Mouse (Mus musculus) right cerebral cortex, postnatal 25 days (tissue): Measurements from ENCODE around the gene Hpgd.

ENCODE experiments used
- DNase-seq: peaks from one replicate; pipeline ENCODE4 v3.0.0; 2022

Hpgd gene

DNA sequence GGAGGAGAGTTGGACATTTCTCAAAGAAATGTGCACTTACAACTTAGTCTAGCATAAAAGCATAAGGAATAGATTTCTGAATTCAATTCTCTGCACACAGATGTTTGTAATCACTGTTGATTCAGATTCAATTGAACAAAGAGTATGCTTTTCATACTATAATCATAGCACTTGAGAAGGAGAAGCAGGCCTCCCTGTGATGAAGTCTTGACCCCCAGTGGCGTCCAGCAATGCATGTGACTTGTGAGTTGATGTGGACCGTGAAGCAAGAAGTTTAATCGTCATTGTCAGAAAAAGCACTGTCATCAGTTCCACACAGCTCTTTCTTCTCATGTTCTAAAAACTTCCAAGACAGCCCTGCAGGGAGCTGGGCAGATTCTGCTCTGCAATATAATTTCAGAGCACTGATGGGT, 33.8 kb downstream of the Hpgd start:
- DNase-seq: no peak

DNA sequence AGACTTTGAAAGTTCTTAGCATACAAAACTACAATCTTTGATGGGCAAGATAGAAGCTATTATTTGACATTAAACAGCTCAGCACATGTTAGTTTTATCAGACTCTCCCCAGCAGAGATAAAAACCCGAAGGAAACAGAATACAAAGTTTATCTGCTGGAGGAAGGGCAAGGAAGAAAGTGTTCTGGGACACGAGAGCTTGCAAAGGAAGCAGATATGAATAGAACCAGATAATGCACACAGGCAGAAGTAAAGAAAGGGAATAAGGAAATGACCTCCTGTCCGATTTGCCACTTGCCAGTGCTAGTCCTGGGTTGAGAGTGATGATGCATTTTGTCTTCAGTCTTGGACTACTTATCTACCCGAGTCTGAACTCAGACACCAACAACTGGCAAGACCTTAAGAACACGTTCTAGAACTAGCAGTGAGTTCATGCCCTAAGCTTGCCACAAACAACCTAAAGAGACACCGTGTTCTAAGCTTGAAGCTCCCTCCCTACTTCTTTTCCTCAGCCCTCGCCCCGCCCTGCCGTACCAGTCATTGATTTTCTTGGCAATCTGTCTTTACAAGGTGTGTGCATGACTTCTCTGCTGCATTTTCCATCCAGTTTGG, 41.1 kb downstream of the Hpgd start:
- no peak for DNase-seq

DNA sequence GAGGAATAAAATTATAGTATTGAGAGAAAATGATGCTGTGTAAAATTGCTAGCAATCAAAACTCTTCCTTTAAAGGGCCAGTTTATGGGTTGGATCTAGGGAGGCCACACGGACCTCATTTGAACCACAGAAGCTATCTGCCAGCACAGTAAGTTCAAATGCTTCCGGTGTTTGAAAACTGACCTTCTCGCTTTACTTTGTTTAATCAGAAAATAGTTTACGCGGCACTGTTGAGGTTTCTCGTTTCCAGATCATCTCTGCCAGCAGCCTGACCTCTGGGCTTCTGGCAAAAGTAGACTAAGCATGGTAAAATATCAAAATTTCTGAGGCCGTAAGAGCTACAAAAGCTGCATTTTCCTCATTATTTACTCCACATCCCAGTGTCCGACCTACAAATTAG, 42.4 kb downstream of the Hpgd start:
- DNase-seq: no peak

GRCm38 (mm10) chr8:56343505-56343904, 49.1 kb downstream of the Hpgd start:
- DNase-seq: no peak

DNA sequence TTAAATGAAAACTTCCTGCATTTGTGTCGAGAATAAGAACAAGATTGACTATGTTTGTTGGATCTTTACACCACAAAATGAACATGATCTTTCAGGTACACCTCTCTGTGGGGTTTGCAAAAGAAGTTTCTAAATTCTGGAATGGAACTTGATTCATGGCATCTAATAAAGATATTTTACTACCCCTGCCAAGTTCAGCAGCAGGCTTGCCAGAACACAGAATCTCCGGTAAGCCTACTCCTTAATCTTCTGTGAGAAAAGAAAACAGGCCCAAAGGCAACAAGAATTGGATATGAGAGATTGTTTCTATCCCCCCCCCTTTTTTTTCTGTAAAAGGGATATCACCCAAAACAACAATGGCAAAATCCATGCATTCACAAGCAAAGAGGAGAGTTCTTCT, 49.6 kb downstream of the Hpgd start:
- no peak for DNase-seq

DNA sequence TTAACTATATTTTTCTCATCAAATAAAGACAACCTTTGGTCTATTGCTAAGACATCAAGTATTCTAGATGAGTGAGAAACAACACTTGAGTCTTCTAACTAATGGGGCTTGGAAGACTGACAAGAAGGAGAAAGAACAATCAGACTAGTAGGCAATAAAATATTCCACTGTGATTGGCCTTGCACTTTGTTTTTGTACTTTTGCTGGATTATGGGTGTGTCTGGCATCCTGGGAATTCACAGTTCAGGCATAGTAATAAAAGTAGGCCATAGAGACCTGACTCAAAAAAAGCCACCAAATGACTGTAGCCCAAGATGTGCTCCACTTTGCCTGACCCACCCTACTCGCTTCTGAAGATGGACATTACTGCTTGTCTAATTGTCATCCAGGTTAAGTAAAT, 50.0 kb downstream of the Hpgd start:
- no peak for DNase-seq

DNA sequence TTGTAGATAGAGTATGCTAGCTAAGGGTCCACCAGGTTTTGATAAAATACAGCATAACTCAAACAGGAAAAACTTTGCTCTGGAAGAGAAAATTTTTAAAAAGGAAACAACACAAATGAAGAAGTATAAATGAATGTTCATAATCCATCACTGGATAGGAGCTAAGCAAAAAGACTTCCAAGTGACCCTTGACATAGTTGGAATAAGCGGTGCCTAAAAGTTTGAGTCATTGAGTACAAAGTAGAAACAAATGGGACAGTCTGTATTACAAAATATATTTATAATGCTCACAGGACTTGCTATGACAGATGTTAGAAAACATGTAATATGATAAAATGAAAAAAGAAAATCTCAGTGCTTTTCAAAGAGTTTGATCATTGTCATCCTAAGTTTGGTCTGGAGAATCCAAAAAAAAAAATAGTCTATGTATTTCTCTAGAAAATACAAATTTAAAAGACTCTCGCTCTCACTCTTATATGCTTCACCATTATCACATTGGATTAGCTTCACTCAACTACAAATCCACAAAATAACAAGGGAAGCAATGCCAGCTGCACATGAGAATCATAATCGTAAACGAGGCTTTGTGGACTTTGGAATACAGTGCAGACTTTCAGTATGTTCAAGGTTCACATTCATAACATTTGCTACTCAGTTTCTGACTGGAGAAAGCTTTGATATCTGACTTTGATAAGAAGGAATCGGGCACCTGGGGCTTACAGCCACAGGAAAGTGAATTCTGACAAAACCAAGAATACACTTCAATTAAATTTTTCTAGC, 51.4 kb downstream of the Hpgd start:
- DNase-seq: no peak

DNA sequence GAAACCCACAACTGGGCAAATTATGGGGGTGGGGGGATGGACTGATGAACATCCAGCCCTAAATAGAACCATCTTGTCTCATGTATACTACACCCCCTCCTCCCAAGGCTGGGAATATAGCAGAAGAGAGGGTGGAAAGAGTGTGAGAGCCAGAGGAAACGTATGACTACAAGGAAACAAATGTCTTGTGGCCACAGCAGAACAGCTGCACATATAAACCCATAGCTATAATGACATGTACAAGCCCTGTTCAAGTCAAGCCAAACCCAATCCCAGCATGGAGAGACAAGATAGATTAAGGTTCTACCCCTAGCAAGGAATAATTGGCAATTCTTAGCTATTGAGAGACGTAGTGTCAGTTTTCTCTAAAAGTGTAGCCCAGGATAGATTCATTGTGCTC, 68.8 kb downstream of the Hpgd start:
- DNase-seq: no peak
